Mouse (Mus musculus) embryonic facial prominence, embryonic 11.5 days (tissue): ENCODE measurements around the gene Tns3. TPM values are rescaled to one million over a fixed set of nuclear protein-coding genes. Genes with fewer than 3 reads are reported as not detected.

ENCODE experiments used
- ATAC-seq: fragments of 200-750 bp; cut with Nextera tagmentation; replicated peaks from 2 replicates; pipeline ENCODE4 v1.8.0; 2017; ENCODE audit warnings: low read depth; ENCODE audit not compliant: insufficient number of reproducible peaks, low FRiP score, low TSS enrichment
- DNase-seq: peaks from one replicate; pipeline ENCODE4 v3.0.0-alpha.2; 2015; ENCODE audit warnings: low spot score
- H3K27ac ChIP-seq: fragments of 300-500 bp; sonication (generic); replicated peaks from 2 replicates; pipeline ENCODE4 v1.5.1; 2014; ENCODE audit warnings: mild to moderate bottlenecking, low read depth, low read length, control low read depth
- H3K27me3 ChIP-seq: fragments of 300-500 bp; sonication (generic); 2 replicates; pipeline ENCODE4 v1.6.1; 2014; ENCODE audit warnings: mild to moderate bottlenecking, low read length, moderate library complexity, mixed read lengths; ENCODE audit not compliant: control insufficient read depth, insufficient read depth
- H3K36me3 ChIP-seq: fragments of 300-500 bp; sonication (generic); replicated peaks from 2 replicates; pipeline ENCODE4 v1.6.1; 2014; ENCODE audit warnings: low read depth, mild to moderate bottlenecking, low read length, moderate library complexity, mixed read lengths; ENCODE audit not compliant: control insufficient read depth, insufficient read depth
- H3K4me1 ChIP-seq: fragments of 300-500 bp; sonication (generic); 2 replicates; pipeline ENCODE4 v1.6.1; 2014; ENCODE audit warnings: low read length, mixed read lengths; ENCODE audit not compliant: control insufficient read depth, insufficient read depth
- H3K4me2 ChIP-seq: fragments of 300-500 bp; sonication (generic); 2 replicates; pipeline ENCODE4 v1.6.1; 2014; ENCODE audit warnings: low read depth, mild to moderate bottlenecking, control low read depth, low read length, moderate library complexity
- H3K4me3 ChIP-seq: fragments of 300-500 bp; sonication (generic); 2 replicates; pipeline ENCODE4 v1.5.1; 2014; ENCODE audit warnings: low read depth, low read length, control low read depth
- H3K9ac ChIP-seq: fragments of 300-500 bp; sonication (generic); replicated peaks from 2 replicates; pipeline ENCODE4 v1.6.1; 2014; ENCODE audit warnings: mild to moderate bottlenecking, control low read depth, low read length
- H3K9me3 ChIP-seq: fragments of 300-500 bp; sonication (generic); replicated peaks from 2 replicates; pipeline ENCODE4 v1.6.1; 2016; ENCODE audit warnings: mild to moderate bottlenecking, low read length, inconsistent platforms, mixed read lengths; ENCODE audit not compliant: control insufficient read depth
- WGBS: fragments of 180-500 bp; shearing (Covaris S2); extraction: QIAGEN DNeasy Blood & Tissue Kit; methylation state at CpG from one replicate; pipeline ENCODE4 v1.1.7; 2014; 5-methylcytosine and 5-hydroxymethylcytosine counted together
- polyA plus RNA-seq: library from polyadenylated mRNA; unstranded; fragments of >200 nt; fragmentation: Nextera tagmentation; extraction: Ambion mirVana; gene quantifications from 2 replicates; pipeline ENCODE4 v1.2.1, GENCODE M21; 2014

Gene Tns3
- polyA plus RNA-seq, 1 experiment from 2014 or later = 14.9 TPM

DNA sequence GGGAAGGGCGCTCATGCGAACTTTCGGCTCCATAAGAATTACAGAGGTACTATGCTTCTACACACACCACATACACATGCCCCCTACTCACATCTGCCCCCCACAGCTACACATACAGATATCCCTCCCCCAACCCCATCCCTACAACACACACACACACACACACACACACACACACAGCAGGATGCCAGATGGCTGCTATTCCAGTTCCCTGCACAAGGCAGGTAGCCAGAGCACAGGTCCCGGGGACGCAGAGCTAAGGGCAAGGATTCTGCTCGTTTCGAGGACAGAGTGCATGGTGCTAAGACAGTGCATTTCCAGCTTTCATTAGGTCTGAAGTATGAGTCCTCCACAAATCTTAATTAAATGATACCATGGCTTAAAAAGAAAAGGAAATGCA, 168.5 kb downstream of the Tns3 start:
- H3K4me1 ChIP-seq = no peaks in the 10 kb centered on the region
- no peak overlapping the region for H3K4me2 ChIP-seq
- no peak for ATAC-seq
- no peak for DNase-seq
- H3K27ac ChIP-seq = no peak overlapping the region
- H3K4me3 ChIP-seq = no peak overlapping the region
- H3K27me3 ChIP-seq = no peaks in the 10 kb centered on the region
- no peak overlapping the region for H3K9ac ChIP-seq
- H3K9me3 ChIP-seq = no peaks in the 10 kb centered on the region
- H3K36me3 ChIP-seq = peaks cover 3% of the 10 kb centered on the region
- 85% methylated on average over 7 of the region's 7 CpGs for WGBS

DNA sequence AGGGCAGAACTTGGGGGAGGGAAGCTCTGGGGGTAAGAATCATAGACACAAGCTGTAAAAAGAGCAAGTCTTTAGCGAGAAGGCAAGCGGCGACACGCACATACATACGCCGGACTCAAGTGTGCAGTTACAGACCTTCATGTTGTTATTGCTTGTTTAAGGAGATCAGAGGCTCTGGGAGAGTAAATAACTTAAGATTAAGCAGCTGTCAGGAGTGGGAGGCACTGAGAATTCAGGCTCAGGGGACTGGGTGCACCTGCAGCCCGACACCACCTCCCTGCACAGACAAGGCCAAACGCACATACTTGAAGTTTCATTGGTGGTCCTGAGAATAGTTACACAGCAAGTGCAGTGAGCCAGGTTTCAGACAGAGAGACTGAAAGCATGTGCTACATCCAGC, 169.3 kb downstream of the Tns3 start:
- Histone ChIP-seq H3K4me3 (no peak overlapping the region), H3K36me3 (peaks cover 5% of the 10 kb centered on the region), H3K9me3 (no peaks in the 10 kb centered on the region), H3K27me3 (no peaks in the 10 kb centered on the region), H3K4me1 (no peaks in the 10 kb centered on the region), H3K4me2 (no peak overlapping the region), H3K9ac (no peak overlapping the region), H3K27ac (no peak overlapping the region)
- DNase-seq = peak; percentile 8
- ATAC-seq = no peak
- WGBS = 91% methylated on average over 8 of the region's 8 CpGs

DNA sequence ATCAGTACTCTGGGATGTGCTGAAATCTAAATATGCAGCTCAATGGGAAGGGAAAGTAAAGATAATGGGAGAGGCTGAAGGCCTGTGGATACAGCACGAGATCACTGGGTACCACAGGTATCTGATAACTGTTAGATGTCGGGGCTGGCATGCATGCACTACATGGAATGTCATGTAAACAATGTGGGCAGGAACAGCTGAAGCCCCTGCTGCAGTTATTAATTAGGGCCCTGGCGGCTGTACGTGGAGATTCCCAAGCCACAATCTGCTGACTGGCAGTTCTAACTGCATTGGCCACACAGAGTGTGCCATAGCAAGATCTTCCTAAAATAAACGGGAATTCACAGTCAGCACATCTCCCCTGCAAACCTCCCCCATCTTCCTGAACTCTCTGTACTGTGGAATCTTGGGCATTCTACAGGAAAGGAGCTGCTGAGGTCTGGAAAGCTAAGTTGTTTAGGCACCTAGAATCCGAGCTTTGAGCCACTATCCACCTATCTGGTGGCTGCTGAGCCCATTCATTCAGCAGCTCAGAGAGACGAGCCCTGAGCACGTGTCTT, 170.3 kb downstream of the Tns3 start:
- peaks cover 5% of the 10 kb centered on the region for H3K36me3 ChIP-seq
- no peak overlapping the region for H3K4me3 ChIP-seq
- ATAC-seq = no peak
- H3K27me3 ChIP-seq = no peaks in the 10 kb centered on the region
- 71% methylated on average over 8 of the region's 8 CpGs for WGBS
- no peak overlapping the region for H3K4me2 ChIP-seq
- H3K4me1 ChIP-seq = no peaks in the 10 kb centered on the region
- no peak overlapping the region for H3K9ac ChIP-seq
- no peaks in the 10 kb centered on the region for H3K9me3 ChIP-seq
- no peak for DNase-seq
- no peak overlapping the region for H3K27ac ChIP-seq

DNA sequence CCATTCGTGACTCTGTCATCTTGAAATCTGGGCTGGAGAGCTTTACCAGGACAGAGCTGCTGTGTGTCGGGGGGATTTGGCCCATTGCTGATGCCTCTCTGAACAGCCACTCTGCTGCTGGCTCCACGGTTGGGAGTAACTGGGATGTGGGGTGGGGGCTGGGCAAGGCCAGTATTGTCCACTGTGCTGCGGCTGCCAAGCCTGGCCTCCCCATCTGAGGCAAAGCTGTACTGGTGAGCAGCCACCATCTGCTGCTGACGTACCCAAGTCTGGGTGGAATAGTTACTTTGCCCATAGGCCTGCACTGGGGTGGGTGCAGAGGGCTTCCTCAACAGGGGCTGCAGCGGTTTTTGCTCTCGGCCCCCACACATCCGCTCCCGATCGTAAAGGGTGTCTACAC, 172.0 kb downstream of the Tns3 start:
- DNase-seq (no peak), ATAC-seq (no peak)
- no peak overlapping the region for H3K4me3 ChIP-seq
- H3K27ac ChIP-seq = no peak overlapping the region
- peaks cover 5% of the 10 kb centered on the region for H3K36me3 ChIP-seq
- no peak overlapping the region for H3K9ac ChIP-seq
- no peak overlapping the region for H3K4me2 ChIP-seq
- no peaks in the 10 kb centered on the region for H3K27me3 ChIP-seq
- no peaks in the 10 kb centered on the region for H3K9me3 ChIP-seq
- no peaks in the 10 kb centered on the region for H3K4me1 ChIP-seq
- WGBS = 95% methylated on average over 10 of the region's 10 CpGs

DNA sequence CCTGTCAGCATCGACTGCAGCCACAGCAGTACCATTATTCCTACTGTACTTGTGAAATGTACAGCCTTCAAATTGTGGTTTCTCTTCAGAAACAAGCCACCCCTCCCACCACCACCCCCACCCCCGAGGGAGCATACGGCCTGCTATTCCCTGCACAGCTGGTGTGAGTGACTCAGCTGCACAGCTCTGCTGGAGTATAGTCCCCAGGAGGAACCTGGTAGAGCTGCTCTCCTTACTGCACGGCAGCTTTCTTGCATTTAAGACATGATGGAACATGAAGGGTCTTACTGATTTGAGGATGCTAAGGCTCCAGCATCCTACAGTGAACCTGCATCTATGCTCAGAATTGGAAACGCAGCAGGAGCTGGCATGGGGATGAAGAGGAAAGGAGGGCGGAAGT, 176.1 kb downstream of the Tns3 start:
- no peak for DNase-seq
- Histone ChIP-seq H3K27me3 (no peaks in the 10 kb centered on the region), H3K9me3 (no peaks in the 10 kb centered on the region), H3K4me3 (no peak overlapping the region), H3K36me3 (peaks cover 5% of the 10 kb centered on the region), H3K27ac (no peak overlapping the region), H3K4me1 (no peaks in the 10 kb centered on the region), H3K4me2 (no peak overlapping the region), H3K9ac (no peak overlapping the region)
- 88% methylated on average over 6 of the region's 6 CpGs for WGBS
- ATAC-seq = no peak

DNA sequence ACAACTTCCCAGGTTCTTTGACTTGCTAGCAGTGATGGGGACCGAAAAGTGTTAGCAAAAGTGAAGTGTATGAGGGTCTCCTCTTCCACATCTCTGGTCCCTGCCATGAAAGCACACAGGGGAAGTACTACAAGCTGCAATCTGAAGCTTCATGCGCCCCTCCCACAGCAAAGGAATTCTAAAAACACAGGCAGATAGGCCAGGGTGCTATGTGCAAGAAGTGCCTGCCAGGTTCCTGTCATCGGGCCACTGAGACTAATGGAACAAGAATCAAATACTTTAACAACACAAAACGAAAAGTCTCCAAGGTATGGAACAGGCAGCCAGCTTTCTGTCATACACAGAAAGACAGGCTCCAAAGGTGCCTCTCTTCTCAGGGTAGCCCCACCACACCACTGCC, 177.8 kb downstream of the Tns3 start:
- H3K9me3 ChIP-seq = no peaks in the 10 kb centered on the region
- no peaks in the 10 kb centered on the region for H3K4me1 ChIP-seq
- H3K4me2 ChIP-seq = no peak overlapping the region
- 93% methylated on average over 4 of the region's 4 CpGs for WGBS
- no peaks in the 10 kb centered on the region for H3K27me3 ChIP-seq
- no peak overlapping the region for H3K9ac ChIP-seq
- no peak overlapping the region for H3K27ac ChIP-seq
- ATAC-seq = no peak
- H3K36me3 ChIP-seq = 0 out of 2 replicates have a peak, but pooled peaks cover 2% of the 10 kb centered on the region
- DNase-seq = no peak
- H3K4me3 ChIP-seq = no peak overlapping the region

DNA sequence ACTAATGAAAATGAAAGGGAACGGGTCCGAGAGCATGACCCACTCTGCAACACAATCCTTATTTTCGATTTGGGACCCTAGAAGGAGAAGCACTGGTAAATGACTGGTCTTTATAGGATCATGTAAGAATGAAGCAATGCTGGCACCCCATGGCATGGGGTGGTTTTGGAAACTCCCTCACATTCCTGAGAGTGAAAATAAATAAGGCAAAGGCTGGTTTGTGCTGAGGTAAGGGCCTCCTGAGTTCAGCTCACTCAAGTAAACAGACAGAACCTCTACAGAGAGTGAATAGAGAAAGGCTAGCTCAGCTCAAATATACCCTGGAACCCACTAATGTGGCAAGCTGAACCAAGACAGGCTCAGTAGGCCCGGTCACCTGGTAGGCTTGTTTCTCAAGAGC, 179.8 kb downstream of the Tns3 start:
- DNase-seq (no peak), ATAC-seq (no peak)
- no peak overlapping the region for H3K27ac ChIP-seq
- no peaks in the 10 kb centered on the region for H3K4me1 ChIP-seq
- no peaks in the 10 kb centered on the region for H3K27me3 ChIP-seq
- H3K36me3 ChIP-seq = no peaks in the 10 kb centered on the region
- H3K9me3 ChIP-seq = no peaks in the 10 kb centered on the region
- no peak overlapping the region for H3K4me2 ChIP-seq
- 93% methylated on average over 4 of the region's 4 CpGs for WGBS
- no peak overlapping the region for H3K9ac ChIP-seq
- no peak overlapping the region for H3K4me3 ChIP-seq

DNA sequence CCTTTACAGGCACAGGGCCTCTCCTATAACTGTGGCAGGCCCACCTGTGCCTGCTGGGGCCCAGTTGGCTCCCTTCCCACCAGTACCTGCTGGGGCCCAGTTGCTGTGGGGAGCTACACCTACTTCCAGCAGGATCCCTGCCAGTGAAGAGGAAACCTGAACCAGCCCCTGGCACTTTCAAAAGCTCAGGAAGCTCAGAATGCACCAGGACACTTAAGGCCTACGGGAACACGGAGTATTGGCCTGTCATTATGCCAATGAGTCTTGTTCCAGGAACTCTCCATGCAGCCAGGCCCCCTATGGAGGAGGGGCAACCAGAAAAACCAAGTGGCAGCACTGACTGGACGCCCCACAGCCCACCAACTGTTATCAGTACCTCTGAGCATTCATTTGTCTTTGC, 181.6 kb downstream of the Tns3 start:
- DNase-seq = no peak

More for the DNA sequence above, 181.6 kb downstream of the Tns3 start:
- ATAC-seq = no peak
- no peaks in the 10 kb centered on the region for H3K27me3 ChIP-seq
- WGBS = 59% methylated on average over 3 of the region's 3 CpGs
- H3K27ac ChIP-seq = no peak overlapping the region
- H3K36me3 ChIP-seq = no peaks in the 10 kb centered on the region; the same call in none of the 2 replicates
- no peak overlapping the region for H3K4me2 ChIP-seq
- H3K4me1 ChIP-seq = no peaks in the 10 kb centered on the region
- H3K9me3 ChIP-seq = no peaks in the 10 kb centered on the region
- no peak overlapping the region for H3K4me3 ChIP-seq
- no peak overlapping the region for H3K9ac ChIP-seq
